Mouse (Mus musculus): ENCODE data around the gene Shb.
A peak's percentile ranks its signal among the peaks of the same experiment; 100 is the strongest.

The Shb gene

GRCm38 (mm10) chr4:45532375-45532774 lies at the start of gene Shb:
Gene Shb (minus strand): TSS chr4:45532470.
- DNase-seq (ENCODE audit: low spot score), result peak; percentile 89

- DNase-seq (ENCODE audit: low spot score), result no peak
Measured at GRCm38 (mm10) chr4:45581095-45581494, 48.8 kb upstream of the Shb start.

GRCm38 (mm10) chr4:45578554-45579370 lies 46.5 kb upstream of the Shb start:
- no peak for DNase-seq (ENCODE audit: low spot score)

GRCm38 (mm10) chr4:45577631-45578030 lies 45.4 kb upstream of the Shb start:
- no peak for DNase-seq (ENCODE audit: low spot score)

GRCm38 (mm10) chr4:45574614-45575169 lies 42.4 kb upstream of the Shb start:
- peak; percentile 10 for DNase-seq (ENCODE audit: low spot score)

- peak; percentile 27 for DNase-seq (ENCODE audit: low spot score)
Measured at GRCm38 (mm10) chr4:45569521-45569920, 37.3 kb upstream of the Shb start.

GRCm38 (mm10) chr4:45558211-45558610 lies 25.9 kb upstream of the Shb start:
- no peak for DNase-seq (ENCODE audit: low spot score)

- no peak for DNase-seq (ENCODE audit: low spot score)
Measured at GRCm38 (mm10) chr4:45552571-45552970, 20.3 kb upstream of the Shb start.

- DNase-seq (ENCODE audit: low spot score), result no peak
Measured at GRCm38 (mm10) chr4:45550970-45551369, 18.7 kb upstream of the Shb start.

- DNase-seq (ENCODE audit: low spot score), result peak; percentile 38
Measured at GRCm38 (mm10) chr4:45549514-45549913, 17.2 kb upstream of the Shb start.

GRCm38 (mm10) chr4:45545851-45546250 lies 13.6 kb upstream of the Shb start:
- no peak for DNase-seq (ENCODE audit: low spot score)

GRCm38 (mm10) chr4:45543481-45544051 lies 11.3 kb upstream of the Shb start:
- DNase-seq (ENCODE audit: low spot score), result no peak

- no peak for DNase-seq (ENCODE audit: low spot score)
Measured at GRCm38 (mm10) chr4:45540151-45540933, 8.1 kb upstream of the Shb start.

GRCm38 (mm10) chr4:45539187-45539586 lies 6.9 kb upstream of the Shb start:
- no peak for DNase-seq (ENCODE audit: low spot score)

- DNase-seq (ENCODE audit: low spot score), result no peak
Measured at GRCm38 (mm10) chr4:45533436-45533940, 1.2 kb upstream of the Shb start.

- peak; percentile 93 for DNase-seq (ENCODE audit: low spot score)
Measured at GRCm38 (mm10) chr4:45530662-45531542, 1.4 kb downstream of the Shb start.

- DNase-seq (ENCODE audit: low spot score), result peak; percentile 49
Measured at GRCm38 (mm10) chr4:45529986-45530597, 2.2 kb downstream of the Shb start.

GRCm38 (mm10) chr4:45529201-45529985 lies 2.9 kb downstream of the Shb start:
- peak; percentile 27 for DNase-seq (ENCODE audit: low spot score)

GRCm38 (mm10) chr4:45528355-45529198 lies 3.7 kb downstream of the Shb start:
- peak; percentile 35 for DNase-seq (ENCODE audit: low spot score)

Measured in urinary bladder, postnatal 14 days (tissue).